Mouse (Mus musculus) small intestine, adult 2 months (tissue): Measurements from ENCODE around the gene Sh3bp4.

Experiments used
- CTCF ChIP-seq: fragments of 200-500 bp; IDR thresholded peaks from 2 replicates; pipeline ENCODE4 v1.5.1; 2012; ENCODE audit warnings: low read depth, mild to moderate bottlenecking, control low read depth, inconsistent platforms, low read length, moderate library complexity, mixed read lengths; ENCODE audit not compliant: insufficient replicate concordance, insufficient read length; ENCODE audit errors: extremely low read depth
- POLR2A ChIP-seq: fragments of 200-500 bp; IDR thresholded peaks from 2 replicates; pipeline ENCODE4 v1.6.1; 2012; ENCODE audit warnings: low read depth, mild to moderate bottlenecking, control low read depth, inconsistent platforms, low read length, moderate library complexity

DNA sequence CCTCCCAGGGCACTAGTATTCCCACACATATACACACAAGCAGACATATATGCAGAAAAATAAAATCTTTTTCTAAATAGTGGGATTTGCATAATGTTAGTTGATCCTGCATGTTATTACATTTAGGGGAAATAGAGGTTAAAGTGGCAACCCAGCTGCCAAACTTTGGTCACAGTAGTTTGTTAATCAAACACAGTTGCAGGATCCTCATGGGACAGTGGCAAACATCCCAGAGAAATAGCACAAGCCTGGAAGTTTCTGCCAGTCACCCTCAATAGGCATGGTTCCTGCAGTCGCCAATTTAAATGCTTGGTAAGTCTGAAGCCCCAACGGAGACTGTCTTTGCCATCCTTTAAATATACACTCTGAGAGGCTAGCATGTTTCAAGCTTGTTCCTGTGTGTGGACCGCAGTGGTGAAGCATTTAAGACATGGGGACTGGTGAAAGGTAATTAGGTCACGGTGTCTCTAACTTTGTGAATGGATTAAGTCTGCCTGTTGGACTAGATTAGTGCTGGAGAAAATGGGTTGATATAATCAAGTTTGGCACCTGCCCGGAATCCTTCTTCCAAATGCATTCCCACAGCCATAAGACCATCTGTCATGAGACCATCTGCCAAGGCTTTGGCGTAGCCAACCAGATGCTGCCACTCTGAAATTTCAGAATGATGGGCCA is 114.0 kb downstream of the Sh3bp4 start:
- TF ChIP-seq POLR2A (no peak), CTCF (no peak)
